Mouse (Mus musculus): ENCODE measurements around the gene Dbndd2.

Dbndd2 gene

DNA sequence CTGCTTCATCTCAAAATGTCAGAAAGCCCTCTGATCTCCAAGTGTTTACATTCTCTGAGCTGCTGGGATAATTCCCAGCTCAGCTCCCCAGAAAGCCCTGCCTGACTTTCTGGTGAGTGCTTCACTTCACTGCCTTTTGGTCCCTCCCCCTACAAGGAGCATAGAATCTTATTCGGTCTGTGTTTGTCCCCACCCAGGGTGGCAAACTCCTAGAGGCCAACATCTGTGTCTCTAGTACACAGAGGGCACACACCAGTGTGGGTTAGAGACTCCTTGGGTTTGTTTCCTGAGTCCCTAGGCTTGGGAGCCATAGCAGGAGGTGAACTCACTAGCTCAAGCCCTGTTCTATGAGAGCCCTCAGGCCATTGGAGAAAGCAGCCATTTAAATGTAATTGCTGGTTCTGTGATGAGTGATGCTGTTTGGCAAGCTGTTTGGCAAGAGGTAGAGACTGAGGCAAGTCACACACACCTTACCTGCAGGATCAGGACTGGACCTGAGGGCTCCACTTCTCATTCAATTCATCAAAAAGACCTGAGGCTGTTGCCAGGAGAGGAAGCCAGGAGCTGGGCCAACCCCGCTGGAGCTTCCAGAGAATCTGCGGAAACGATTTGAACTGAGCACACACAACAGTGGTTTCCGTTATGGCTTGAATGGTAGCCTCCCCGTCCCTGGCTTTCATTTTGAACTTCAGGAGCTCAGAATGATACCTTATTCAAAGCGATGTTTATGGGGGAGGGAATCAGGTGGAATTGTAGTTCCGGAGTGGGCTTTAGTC is 54.9 kb downstream of the Dbndd2 start:
- DNase-seq (ENCODE audit: low spot score): no peak

DNA sequence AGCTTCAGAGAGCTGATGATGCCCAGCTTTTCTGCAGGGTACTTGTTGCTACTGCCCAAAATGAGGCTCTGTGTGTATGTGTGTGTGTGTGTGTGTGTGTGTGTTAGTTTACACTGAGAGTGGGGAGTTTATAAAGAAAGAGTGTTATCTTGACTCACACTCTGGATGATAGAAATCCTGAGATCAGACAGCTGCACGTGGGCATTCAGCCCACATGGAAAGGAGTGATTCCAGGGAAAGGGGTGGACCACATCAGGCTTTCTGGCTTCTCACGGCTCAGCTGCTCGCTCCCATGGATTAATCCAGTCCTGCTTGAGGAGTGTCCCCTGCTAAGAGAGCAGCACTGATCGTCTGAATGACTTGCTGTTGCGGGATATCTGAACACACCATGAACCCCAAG is 56.2 kb downstream of the Dbndd2 start:
- no peak for DNase-seq (ENCODE audit: low spot score)

DNA sequence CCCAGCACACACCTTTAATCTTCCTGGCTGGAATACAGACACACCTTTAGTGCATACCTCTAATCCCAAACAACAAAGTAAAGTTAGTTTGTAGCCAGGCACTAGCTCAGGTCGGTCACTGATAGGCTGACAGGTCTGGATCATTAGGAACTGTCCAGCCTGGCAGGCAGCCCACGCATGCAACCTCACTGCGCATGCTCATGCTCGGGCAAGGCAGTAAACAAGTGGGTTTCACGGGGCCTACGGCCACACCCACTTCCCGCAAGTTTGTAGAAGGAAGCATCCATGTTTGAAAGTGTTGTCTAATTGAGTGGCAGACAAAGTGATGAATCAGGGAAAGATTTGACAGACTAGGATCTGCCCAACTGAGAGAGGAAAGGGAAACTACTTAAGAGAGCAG is 56.7 kb downstream of the Dbndd2 start:
- no peak for DNase-seq (ENCODE audit: low spot score)
